Mouse (Mus musculus) thymus, adult 2 months (tissue): ENCODE measurements around the gene R3hdm1. TPM values are rescaled to one million over a fixed set of nuclear protein-coding genes. Genes with fewer than 3 reads are reported as not detected.

Experiments used
- DNase-seq: peaks from one replicate; pipeline ENCODE4 v3.0.0; 2021
- H3K27ac ChIP-seq: fragments of 200-500 bp; 2 replicates; pipeline ENCODE4 v1.5.1; 2012; ENCODE audit warnings: low read length, control low read depth; ENCODE audit not compliant: control insufficient read depth, insufficient read depth
- H3K27me3 ChIP-seq: fragments of 200-500 bp; 2 replicates; pipeline ENCODE4 v1.6.1; 2012; ENCODE audit warnings: mild to moderate bottlenecking, low read length, moderate library complexity, mixed read lengths; ENCODE audit not compliant: control insufficient read depth, insufficient read depth
- H3K36me3 ChIP-seq: fragments of 200-500 bp; 2 replicates; pipeline ENCODE4 v1.6.1; 2012; ENCODE audit warnings: mild to moderate bottlenecking, low read length, moderate library complexity; ENCODE audit not compliant: control insufficient read depth, insufficient read depth
- H3K4me1 ChIP-seq: fragments of 200-500 bp; replicated peaks from 2 replicates; pipeline ENCODE4 v1.6.1; 2012; ENCODE audit warnings: low read length; ENCODE audit not compliant: control insufficient read depth, insufficient read depth
- H3K4me3 ChIP-seq: fragments of 200-500 bp; 2 replicates; pipeline ENCODE4 v1.5.1; 2012; ENCODE audit warnings: mild to moderate bottlenecking, low read length, control low read depth, moderate library complexity; ENCODE audit not compliant: control insufficient read depth, insufficient read depth
- CTCF ChIP-seq: fragments of 200-500 bp; IDR thresholded peaks from 2 replicates; pipeline ENCODE4 v1.5.1; 2012; ENCODE audit warnings: mild to moderate bottlenecking, control low read depth, low read length, moderate library complexity, borderline replicate concordance; ENCODE audit not compliant: control insufficient read depth, poor library complexity, insufficient read depth; ENCODE audit errors: extremely low read depth
- POLR2A ChIP-seq: fragments of 200-500 bp; IDR thresholded peaks from 2 replicates; pipeline ENCODE4 v1.6.1; 2012; ENCODE audit warnings: mild to moderate bottlenecking, low read length, control low read depth, moderate library complexity; ENCODE audit not compliant: control insufficient read depth, poor library complexity, insufficient read depth; ENCODE audit errors: extremely low read depth
- WGBS: fragments of 180-500 bp; shearing (Covaris S2); methylation state at CpG from one replicate; pipeline ENCODE4 v1.1.7; 2018; 5-methylcytosine and 5-hydroxymethylcytosine counted together
- polyA plus RNA-seq: library from polyadenylated mRNA; depleted of rRNA; stranded (reverse); fragments of >200 nt; gene quantifications from 2 replicates; pipeline ENCODE4 v1.2.3, GENCODE M21; 2012; rRNA removed

R3hdm1 gene
- polyA plus RNA-seq, result 129 and 147 TPM in 2 replicates

- TF ChIP-seq CTCF (peak; percentile 42; the same call in 1 of the 2 replicates), POLR2A (peak; percentile 57)
- DNase-seq, result peak; percentile 97
- Histone ChIP-seq H3K27me3 (no peaks in the 10 kb centered on the region), H3K27ac (peak within 1 kb of the TSS; percentile 79), H3K36me3 (no peaks in the 10 kb centered on the region), H3K4me3 (peak within 1 kb of the TSS; percentile 84), H3K4me1 (peaks cover 2% of the 10 kb centered on the region)
- WGBS, result under 1% methylated on average over 43 of the region's 43 CpGs
Measured at GRCm38 (mm10) chr1:128102641-128103461, at the start of gene R3hdm1, which contains the start of gene Zranb3. R3hdm1 (plus strand) TSS chr1:128103301. Zranb3 (minus strand) TSS chr1:128103047.

GRCm38 (mm10) chr1:128057269-128057668, 45.8 kb upstream of the R3hdm1 start:
- H3K27me3 ChIP-seq, result no peaks in the 10 kb centered on the region
- WGBS, result 54% methylated on average over 4 of the region's 4 CpGs

GRCm38 (mm10) chr1:128058625-128059024, 44.5 kb upstream of the R3hdm1 start:
- no peaks in the 10 kb centered on the region for H3K4me1 ChIP-seq
- H3K36me3 ChIP-seq, result no peaks in the 10 kb centered on the region
- H3K27me3 ChIP-seq, result no peaks in the 10 kb centered on the region
- no peak for TF ChIP-seq POLR2A
- TF ChIP-seq CTCF, result no peak
- no peak for DNase-seq
- no peak overlapping the region for H3K4me3 ChIP-seq
- H3K27ac ChIP-seq, result no peak overlapping the region
- WGBS, result 95% methylated on average over 5 of the region's 5 CpGs

More at GRCm38 (mm10) chr1:128057269-128057668, 45.8 kb upstream of the R3hdm1 start:
- Histone ChIP-seq H3K36me3 (no peaks in the 10 kb centered on the region), H3K4me1 (no peaks in the 10 kb centered on the region), H3K4me3 (no peak overlapping the region), H3K27ac (no peak overlapping the region)
- TF ChIP-seq POLR2A (no peak), CTCF (no peak)
- DNase-seq, result no peak

GRCm38 (mm10) chr1:128060655-128061344, 42.3 kb upstream of the R3hdm1 start:
- Histone ChIP-seq H3K27me3 (no peaks in the 10 kb centered on the region), H3K27ac (no peak overlapping the region), H3K4me1 (no peaks in the 10 kb centered on the region), H3K36me3 (no peaks in the 10 kb centered on the region), H3K4me3 (no peak overlapping the region)
- 91% methylated on average over 8 of the region's 8 CpGs for WGBS
- TF ChIP-seq POLR2A, result no peak
- no peak for TF ChIP-seq CTCF
- DNase-seq, result no peak

- Histone ChIP-seq H3K36me3 (no peaks in the 10 kb centered on the region), H3K4me1 (no peaks in the 10 kb centered on the region), H3K27ac (no peak overlapping the region), H3K27me3 (no peaks in the 10 kb centered on the region), H3K4me3 (no peak overlapping the region)
- no peak for DNase-seq
- TF ChIP-seq CTCF (no peak), POLR2A (no peak)
- WGBS, result 92% methylated on average over 1 of the region's 1 CpGs
Measured at GRCm38 (mm10) chr1:128061401-128061800, 41.7 kb upstream of the R3hdm1 start.

GRCm38 (mm10) chr1:128062167-128062566, 40.9 kb upstream of the R3hdm1 start:
- 87% methylated on average over 1 of the region's 1 CpGs for WGBS
- H3K27me3 ChIP-seq, result no peaks in the 10 kb centered on the region
- DNase-seq, result no peak

More at GRCm38 (mm10) chr1:128062167-128062566, 40.9 kb upstream of the R3hdm1 start:
- Histone ChIP-seq H3K4me3 (no peak overlapping the region), H3K4me1 (no peaks in the 10 kb centered on the region), H3K27ac (no peak overlapping the region), H3K36me3 (no peaks in the 10 kb centered on the region)
- TF ChIP-seq CTCF (no peak), POLR2A (no peak)
